Mouse (Mus musculus) E14TG2a.4 (cell line): ENCODE results near the gene Glud1.

Experiments used
- CTCF ChIP-seq: conservative IDR thresholded peaks from 2 replicates; pipeline ENCODE4 v1.5.1; 2014; ENCODE audit warnings: low read length
- NANOG ChIP-seq: IDR thresholded peaks from 2 replicates; pipeline ENCODE4 v1.6.1; 2014; ENCODE audit warnings: borderline replicate concordance, low read length, mixed read lengths
- POU5F1 ChIP-seq: IDR thresholded peaks from 2 replicates; pipeline ENCODE4 v1.6.1; 2014; ENCODE audit warnings: low read length, borderline replicate concordance

- no peak for TF ChIP-seq CTCF
- no peak for TF ChIP-seq POU5F1
- no peak for TF ChIP-seq NANOG
Measured at GRCm38 (mm10) chr14:34352523-34352922, 42.0 kb downstream of the Glud1 start.
